Mouse (Mus musculus) left cerebral cortex, postnatal 14 days (tissue): ENCODE results near the gene Serpinf1. TPM values are rescaled to one million over a fixed set of nuclear protein-coding genes. Genes with fewer than 3 reads are reported as not detected.
A peak's percentile ranks its signal among the peaks of the same experiment; 100 is the strongest.

Experiments used
- DNase-seq, 2 experiments: peaks; one replicate each; pipeline ENCODE4 v3.0.0; 2021 to 2022; ENCODE audit warnings: low spot score in 2 of 2, mixed read lengths in 1 of 2
- intact Hi-C: fragments of 180-260 bp; cut with DNase I; formaldehyde crosslinking; loops from one replicate; pipeline ENCODE4 v1.15.1; 2025
- long read RNA-seq, 2 experiments: library from polyadenylated mRNA; stranded (forward); transcript quantifications; one replicate each; pipeline ENCODE4 v2.0.0; 2021
- total RNA-seq, 2 experiments: library from RNA; stranded (reverse); gene quantifications; 2 replicates each; pipeline ENCODE4 v1.2.3; 2021

The Serpinf1 gene
- 10 to 100 TPM; 16.4 to 17.5 TPM for total RNA-seq
- long read RNA-seq, experiment 1, transcript Serpinf1-201 (8 exons, 1,832 nt): major isoform, 5 of 8 reads
- long read RNA-seq, experiment 1, partial matches to known transcripts: 3 of 8 reads
- long read RNA-seq, experiment 1, other reads (novel, unspliced or antisense): 0 of 8 reads
- long read RNA-seq, experiment 2, transcript Serpinf1-201 (8 exons, 1,832 nt): major isoform, 13 of 13 reads
- long read RNA-seq, experiment 2, partial matches to known transcripts: 0 of 13 reads
- long read RNA-seq, experiment 2, other reads (novel, unspliced or antisense): 0 of 13 reads

- intact Hi-C loops: no loop called here
- DNase-seq: no peak
Observed at GRCm38 (mm10) chr11:75422013-75422792, at the start of gene Serpinf1. Gene Serpinf1, minus strand, starts transcription at chr11:75422701.

- intact Hi-C loops: no loop called here
- no peak for DNase-seq
Observed at GRCm38 (mm10) chr11:75470675-75471074, 48.2 kb upstream of the Serpinf1 start.

DNA sequence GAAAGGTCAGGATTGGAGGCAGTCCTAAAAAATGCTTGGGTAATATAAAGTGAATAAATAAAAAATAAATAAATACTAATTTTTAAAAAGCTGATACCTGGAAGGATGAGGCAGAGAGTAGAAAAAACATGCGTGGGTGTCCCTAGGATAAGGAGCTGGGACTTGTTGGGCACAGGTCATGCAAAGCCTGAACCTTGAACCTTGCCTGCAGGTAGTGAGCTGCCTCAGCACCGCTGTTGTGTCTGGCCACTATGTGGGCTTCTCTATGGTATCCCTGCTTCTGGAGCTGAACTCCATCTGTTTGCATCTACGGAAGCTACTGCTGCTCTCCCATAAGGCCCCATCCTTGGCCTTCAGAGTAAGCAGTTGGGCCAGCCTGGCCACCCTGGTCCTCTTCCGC lies 46.8 kb upstream of the Serpinf1 start:
- no peak for DNase-seq
- intact Hi-C loops: no loop called here

DNA sequence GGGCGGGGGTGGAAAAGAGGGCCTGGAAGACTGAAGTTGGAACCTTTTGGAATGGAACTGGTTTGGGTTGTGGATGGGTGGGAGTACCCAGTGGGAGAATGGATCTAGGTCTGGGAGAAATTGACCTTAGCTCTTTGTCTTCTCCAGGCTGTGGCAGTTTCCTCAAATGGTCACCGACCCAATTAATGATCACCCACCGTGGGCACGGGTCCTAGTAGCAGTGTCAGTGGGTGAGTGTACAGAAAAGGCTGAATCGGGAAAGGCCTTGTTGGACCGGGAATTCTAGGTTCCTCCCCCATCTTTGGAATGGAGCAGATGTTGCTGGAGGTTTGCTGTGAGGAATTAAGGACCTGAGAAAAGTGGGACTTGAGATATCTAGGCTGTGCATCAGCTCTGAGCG lies 45.9 kb upstream of the Serpinf1 start:
- DNase-seq: no peak
- intact Hi-C loops: no loop called here

DNA sequence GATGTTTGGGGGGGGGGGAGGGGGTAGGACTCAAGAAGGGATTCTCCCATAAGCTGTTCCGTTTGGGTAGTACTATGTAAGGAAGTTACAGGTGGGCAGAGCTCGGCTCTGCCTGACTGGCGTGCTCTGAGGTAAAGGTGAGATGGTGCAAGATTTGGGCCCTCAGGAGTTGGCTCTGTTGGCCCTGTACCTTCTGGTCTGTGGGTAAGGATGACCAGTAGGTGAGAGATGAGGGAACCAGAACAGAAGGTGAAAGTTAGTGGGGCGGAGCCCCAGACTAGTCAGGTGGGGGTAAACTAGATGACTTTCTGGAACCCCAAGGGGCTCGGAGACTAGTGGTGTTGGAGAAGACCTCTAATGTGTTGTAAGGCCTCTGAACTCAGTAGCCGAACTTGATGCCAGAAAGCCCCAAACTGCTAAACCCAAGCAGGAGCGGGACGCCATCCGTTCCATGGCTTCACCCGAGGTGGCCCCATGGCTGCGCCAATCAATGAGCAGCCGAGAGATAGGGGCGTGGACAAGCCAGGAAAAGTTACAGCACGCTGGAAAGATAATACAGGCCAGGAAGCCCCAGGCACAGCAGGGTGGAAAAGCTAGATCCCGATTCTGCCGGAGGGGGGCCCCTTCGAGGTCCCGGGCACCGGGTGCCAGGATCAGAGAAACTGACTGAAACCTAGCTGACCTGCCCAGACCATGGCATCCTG lies 45.2 kb upstream of the Serpinf1 start:
- no peak for DNase-seq
- intact Hi-C loops: no loop called here

GRCm38 (mm10) chr11:75466731-75467505 lies 44.4 kb upstream of the Serpinf1 start:
- intact Hi-C loops: no loop called here
- DNase-seq: no peak

DNA sequence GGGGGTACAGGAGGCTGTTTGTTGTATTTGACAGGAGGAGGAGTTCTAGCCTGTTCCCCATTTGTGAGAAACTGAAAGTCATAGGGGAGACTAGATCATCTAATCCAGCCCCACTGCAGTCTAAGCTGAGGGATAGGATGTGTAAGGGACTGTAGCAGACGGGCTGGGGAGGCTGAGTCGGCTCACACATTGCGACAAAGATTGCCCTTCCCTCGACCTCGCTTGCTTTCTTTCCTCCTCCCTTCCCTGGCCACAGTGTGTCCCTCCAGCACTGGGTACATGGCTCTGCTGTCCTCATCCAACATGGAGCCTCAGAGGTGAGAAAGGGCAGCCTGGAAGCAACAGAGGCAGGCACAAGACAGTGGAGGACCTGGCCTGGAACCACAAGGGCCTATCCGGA lies 42.5 kb upstream of the Serpinf1 start:
- intact Hi-C loops: no loop called here
- no peak for DNase-seq

DNA sequence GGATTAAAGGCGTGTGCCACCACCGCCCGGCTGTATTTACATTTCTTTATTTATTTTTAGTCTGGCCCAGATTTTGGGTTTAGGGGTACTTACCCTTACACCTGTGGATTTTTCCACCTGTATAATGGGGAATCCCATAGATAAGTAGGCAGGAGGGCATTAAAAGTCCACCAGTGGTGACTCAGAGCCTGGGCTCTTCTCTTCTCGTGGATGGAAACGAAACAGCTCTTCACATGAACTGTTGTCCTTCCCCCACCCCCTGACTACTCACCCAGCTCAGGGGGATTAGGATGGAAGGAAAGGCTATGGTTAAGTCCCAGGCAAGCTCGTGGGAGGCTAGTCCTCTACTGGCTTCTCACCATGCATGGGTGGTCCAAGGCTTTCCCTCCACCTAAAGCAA lies 41.9 kb upstream of the Serpinf1 start:
- intact Hi-C loops: no loop called here

DNA sequence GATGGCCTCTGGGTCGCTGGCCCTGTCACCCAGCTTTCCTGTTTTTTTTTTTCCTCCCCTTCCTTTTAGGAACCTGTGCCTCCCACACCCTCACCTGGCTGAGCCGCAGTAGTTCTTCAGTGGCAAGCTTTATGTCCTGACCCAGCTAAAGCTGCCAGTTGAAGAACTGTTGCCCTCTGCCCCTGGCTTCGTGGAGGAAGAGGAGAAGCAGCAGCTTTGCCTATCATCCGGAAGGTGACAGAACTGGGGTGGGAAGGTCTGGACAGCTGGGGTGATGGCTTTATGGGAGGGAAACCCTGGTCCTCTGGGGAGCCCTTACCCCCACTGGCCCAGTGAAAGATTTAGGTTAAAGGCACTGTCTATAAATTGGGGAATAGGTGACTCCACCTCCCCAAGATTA lies 41.1 kb upstream of the Serpinf1 start:
- intact Hi-C loops: no loop called here

More for the DNA sequence above, 41.9 kb upstream of the Serpinf1 start:
- no peak for DNase-seq

GRCm38 (mm10) chr11:75462865-75463336 lies 40.4 kb upstream of the Serpinf1 start:
- intact Hi-C loops: no loop called here
- DNase-seq: peak; percentile 60 to 66

More for the DNA sequence above, 41.1 kb upstream of the Serpinf1 start:
- DNase-seq: no peak

DNA sequence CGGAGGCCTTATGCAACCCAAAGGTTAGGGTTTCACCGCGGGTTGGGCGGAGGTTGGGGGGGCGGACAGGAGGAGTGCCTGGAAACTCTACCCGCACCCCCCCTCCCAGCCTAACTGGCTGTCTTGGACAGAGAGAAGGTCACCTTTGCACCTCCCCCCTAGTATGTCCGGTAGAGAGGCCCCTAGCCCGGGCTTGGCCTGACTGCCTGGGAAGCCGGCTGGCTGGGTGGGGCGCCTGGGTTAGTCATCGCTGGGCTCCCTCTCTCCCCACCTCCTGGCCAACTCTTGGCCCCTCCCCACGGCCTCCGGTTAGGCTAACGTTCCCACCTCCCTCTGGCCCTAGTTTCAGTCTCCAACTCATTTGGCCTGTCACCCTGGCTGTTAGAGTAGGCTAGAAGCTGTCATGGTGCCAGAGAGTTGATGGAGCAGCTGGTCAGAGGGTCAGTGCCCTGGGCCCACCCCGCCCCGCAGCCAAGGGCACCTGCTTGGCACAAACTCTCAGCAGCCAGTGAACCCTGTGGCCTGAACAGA lies 39.8 kb upstream of the Serpinf1 start:
- DNase-seq: peak; percentile 40 to 43
- intact Hi-C loops: no loop called here

- no peak for DNase-seq
- intact Hi-C loops: no loop called here
Observed at GRCm38 (mm10) chr11:75461743-75462252, 39.3 kb upstream of the Serpinf1 start.

DNA sequence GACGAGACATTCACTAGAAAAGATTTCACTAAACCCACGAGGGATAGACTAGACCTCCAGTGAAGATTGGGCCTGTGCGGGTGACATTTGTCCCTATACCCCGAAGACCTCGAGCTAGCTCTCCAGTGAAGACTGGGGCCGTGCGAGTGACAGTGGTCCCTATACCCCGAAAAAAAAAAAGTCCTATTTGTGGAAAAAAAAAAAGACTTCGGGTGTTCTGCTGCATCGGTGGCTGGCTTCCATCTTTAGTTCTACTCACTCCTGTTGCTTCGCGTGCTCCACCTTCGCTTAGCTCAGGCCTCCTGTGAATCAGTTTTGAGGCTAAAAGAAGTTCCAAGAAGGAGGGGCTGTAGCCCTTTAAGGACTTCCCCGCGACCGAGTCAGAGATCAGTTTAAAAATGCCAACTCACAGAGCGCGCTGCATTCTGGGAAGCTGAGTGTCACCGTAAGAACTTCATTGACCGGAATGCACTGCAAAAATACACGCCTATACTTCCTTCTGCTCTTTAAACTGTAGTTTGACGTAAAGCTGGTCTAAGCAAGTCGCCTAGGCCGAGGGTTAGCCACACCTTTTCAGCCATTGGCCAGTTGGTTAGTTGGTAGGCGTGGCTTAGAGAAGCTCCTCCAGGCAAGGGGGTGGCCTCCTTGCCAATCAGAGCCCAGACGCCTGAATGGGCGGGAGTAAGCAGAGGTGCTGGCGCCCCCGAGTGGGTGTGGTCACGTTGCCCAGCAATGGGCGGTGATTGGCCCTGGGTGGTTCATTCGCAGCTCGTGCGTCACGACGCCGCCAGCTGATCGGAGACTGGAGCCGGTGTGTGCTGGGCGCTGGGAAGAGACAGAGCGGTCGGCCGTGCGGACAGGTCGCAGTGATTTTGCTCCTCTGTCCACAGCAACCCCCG lies 38.6 kb upstream of the Serpinf1 start, which contains the start of gene Tlcd2:
Tlcd2 (plus strand) TSS at position 872 of the 899 bp plus-strand sequence.
- peak; percentile 100 for DNase-seq
- intact Hi-C loops: no loop called here

GRCm38 (mm10) chr11:75460103-75460843 lies 37.8 kb upstream of the Serpinf1 start:
- peak; percentile 93 to 94 for DNase-seq
- intact Hi-C loops: no loop called here

DNA sequence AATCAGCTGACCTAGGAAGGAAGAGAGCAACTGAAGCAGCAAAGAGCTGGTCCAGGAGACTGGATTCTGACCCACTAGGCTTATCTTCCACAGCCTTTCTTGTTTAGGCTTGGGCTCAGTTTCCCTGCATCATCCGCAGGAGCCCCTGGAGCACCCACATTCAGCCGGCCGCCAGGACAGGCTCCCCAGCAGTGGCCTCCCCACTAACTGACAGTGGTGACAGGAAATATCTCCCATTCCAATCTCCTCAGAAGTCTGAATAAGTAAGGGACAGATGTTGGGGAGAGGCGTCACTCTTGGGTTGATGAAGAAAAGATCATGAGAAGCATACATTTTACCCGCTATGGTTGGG lies 37.2 kb upstream of the Serpinf1 start:
- intact Hi-C loops: loop anchor here (5.0 kb wide), 1 partner anchor 57 kb away; no protein-coding TSS in a partner anchor

DNA sequence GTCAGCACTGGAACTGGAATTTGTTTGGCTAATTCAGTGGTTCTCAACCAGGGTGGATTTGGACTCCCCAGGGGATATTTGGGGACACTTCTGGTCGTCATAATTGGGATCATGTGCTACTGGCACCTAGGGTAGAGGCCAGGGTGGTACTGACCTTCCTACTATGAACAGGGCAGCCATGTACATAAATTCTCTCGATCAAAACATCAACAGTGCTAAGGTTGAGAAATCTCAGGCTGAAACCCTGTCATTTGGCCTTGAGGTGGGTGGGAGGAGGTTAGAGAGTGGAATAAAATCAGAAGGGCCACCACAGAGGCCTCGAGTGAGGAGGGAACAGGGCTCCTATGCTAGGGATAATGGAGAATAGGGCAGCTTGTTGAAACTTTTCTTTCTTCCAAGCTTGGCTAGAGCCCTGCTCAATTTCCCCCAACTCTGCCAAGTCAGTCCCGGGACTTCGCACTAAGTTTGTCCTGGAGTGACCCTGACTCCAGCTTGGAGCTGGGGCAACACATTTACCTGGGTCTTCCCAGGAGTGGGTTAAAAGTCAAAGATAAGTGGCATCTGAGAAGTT lies 36.7 kb upstream of the Serpinf1 start:
- intact Hi-C loops: loop anchor here (5.0 kb wide), 1 partner anchor 57 kb away; no protein-coding TSS in a partner anchor
- no peak for DNase-seq

More for the DNA sequence above, 37.2 kb upstream of the Serpinf1 start:
- no peak for DNase-seq

GRCm38 (mm10) chr11:75458628-75459041 lies 36.1 kb upstream of the Serpinf1 start:
- intact Hi-C loops: loop anchor here (5.0 kb wide), 1 partner anchor 56 kb away; no protein-coding TSS in a partner anchor

More at GRCm38 (mm10) chr11:75458628-75459041, 36.1 kb upstream of the Serpinf1 start:
- DNase-seq: peak in 1 of 2 experiments; percentile 26
